Mouse (Mus musculus) forebrain, embryonic 13.5 days (tissue): Measurements from ENCODE around the gene Itga8. TPM values are rescaled to one million over a fixed set of nuclear protein-coding genes. Genes with fewer than 3 reads are reported as not detected.

Source experiments
- ATAC-seq: fragments of 200-750 bp; cut with Nextera tagmentation; 2 replicates; pipeline ENCODE4 v1.8.0; 2017
- H3K27ac ChIP-seq: fragments of 300-500 bp; sonication (generic); 2 replicates; pipeline ENCODE4 v1.5.1; 2015; ENCODE audit warnings: inconsistent platforms, mild to moderate bottlenecking, moderate library complexity
- H3K27me3 ChIP-seq: fragments of 300-500 bp; sonication (generic); 2 replicates; pipeline ENCODE4 v1.6.1; 2015; ENCODE audit warnings: mild to moderate bottlenecking, inconsistent platforms
- H3K36me3 ChIP-seq: fragments of 300-500 bp; sonication (generic); 2 replicates; pipeline ENCODE4 v1.6.1; 2015; ENCODE audit warnings: mild to moderate bottlenecking, inconsistent platforms; ENCODE audit not compliant: poor library complexity, severe bottlenecking
- H3K4me1 ChIP-seq: fragments of 300-500 bp; sonication (generic); 2 replicates; pipeline ENCODE4 v1.6.1; 2015; ENCODE audit warnings: inconsistent platforms
- H3K4me2 ChIP-seq: fragments of 300-500 bp; sonication (generic); 2 replicates; pipeline ENCODE4 v1.6.1; 2015; ENCODE audit warnings: inconsistent platforms, mild to moderate bottlenecking, moderate library complexity
- H3K4me3 ChIP-seq: fragments of 300-500 bp; sonication (generic); 2 replicates; pipeline ENCODE4 v1.5.1; 2015; ENCODE audit warnings: mild to moderate bottlenecking, inconsistent platforms
- H3K9ac ChIP-seq: fragments of 300-500 bp; sonication (generic); 2 replicates; pipeline ENCODE4 v1.6.1; 2015; ENCODE audit warnings: mild to moderate bottlenecking, inconsistent platforms
- H3K9me3 ChIP-seq: fragments of 300-500 bp; sonication (generic); replicated peaks from 2 replicates; pipeline ENCODE4 v1.6.1; 2016; ENCODE audit warnings: inconsistent platforms
- WGBS: fragments of 180-500 bp; shearing (Covaris S2); methylation state at CpG from one replicate; pipeline ENCODE4 v1.1.7; 2015; 5-methylcytosine and 5-hydroxymethylcytosine counted together
- polyA plus RNA-seq: library from polyadenylated mRNA; unstranded; fragments of >200 nt; fragmentation: Nextera tagmentation; extraction: Ambion mirVana; gene quantifications from 2 replicates; pipeline ENCODE4 v1.2.1, GENCODE M21; 2015

Itga8 gene
- polyA plus RNA-seq, 1 experiment from 2014 or later = 1.7 TPM

- peak; percentile 67 for ATAC-seq
- Histone ChIP-seq H3K9ac (no peak overlapping the region), H3K4me3 (no peak overlapping the region), H3K4me1 (no peaks in the 10 kb centered on the region), H3K9me3 (no peaks in the 10 kb centered on the region), H3K36me3 (no peaks in the 10 kb centered on the region), H3K4me2 (no peak overlapping the region), H3K27me3 (no peaks in the 10 kb centered on the region), H3K27ac (no peak overlapping the region)
- 54% methylated on average over 2 of the region's 2 CpGs for WGBS
These were observed 80.1 kb downstream of the Itga8 start for GRCm38 (mm10) chr2:12221671-12222070.

- Histone ChIP-seq H3K4me1 (no peaks in the 10 kb centered on the region), H3K27ac (no peak overlapping the region), H3K4me2 (no peak overlapping the region), H3K4me3 (no peak overlapping the region), H3K27me3 (no peaks in the 10 kb centered on the region), H3K36me3 (no peaks in the 10 kb centered on the region), H3K9me3 (no peaks in the 10 kb centered on the region), H3K9ac (no peak overlapping the region)
- 44% methylated on average over 4 of the region's 4 CpGs for WGBS
- ATAC-seq = no peak
These were observed 88.3 kb downstream of the Itga8 start for GRCm38 (mm10) chr2:12213464-12213790.

- H3K9ac ChIP-seq = no peak overlapping the region
- 55% methylated on average over 3 of the region's 3 CpGs for WGBS
- ATAC-seq = no peak
- H3K36me3 ChIP-seq = no peaks in the 10 kb centered on the region
- no peak overlapping the region for H3K4me2 ChIP-seq
- no peaks in the 10 kb centered on the region for H3K9me3 ChIP-seq
- H3K27me3 ChIP-seq = no peaks in the 10 kb centered on the region
- no peak overlapping the region for H3K27ac ChIP-seq
- H3K4me1 ChIP-seq = no peaks in the 10 kb centered on the region
- no peak overlapping the region for H3K4me3 ChIP-seq
These were observed 88.9 kb downstream of the Itga8 start for GRCm38 (mm10) chr2:12212662-12213463.

GRCm38 (mm10) chr2:12208142-12208541 lies 93.6 kb downstream of the Itga8 start:
- Histone ChIP-seq H3K9ac (no peak overlapping the region), H3K9me3 (no peaks in the 10 kb centered on the region), H3K4me1 (no peaks in the 10 kb centered on the region), H3K27me3 (no peaks in the 10 kb centered on the region), H3K27ac (no peak overlapping the region), H3K36me3 (no peaks in the 10 kb centered on the region), H3K4me2 (no peak overlapping the region), H3K4me3 (no peak overlapping the region)
- WGBS = 84% methylated on average over 6 of the region's 6 CpGs
- ATAC-seq = no peak

- no peak for ATAC-seq
- H3K9me3 ChIP-seq = no peaks in the 10 kb centered on the region
- 71% methylated on average over 5 of the region's 5 CpGs for WGBS
- no peak overlapping the region for H3K4me3 ChIP-seq
- no peak overlapping the region for H3K9ac ChIP-seq
- H3K4me2 ChIP-seq = no peak overlapping the region
- H3K4me1 ChIP-seq = no peaks in the 10 kb centered on the region
- H3K27ac ChIP-seq = no peak overlapping the region
- H3K36me3 ChIP-seq = no peaks in the 10 kb centered on the region
- no peaks in the 10 kb centered on the region for H3K27me3 ChIP-seq
These were observed 95.4 kb downstream of the Itga8 start for GRCm38 (mm10) chr2:12206353-12206752.

GRCm38 (mm10) chr2:12205875-12206274 lies 95.8 kb downstream of the Itga8 start:
- no peak overlapping the region for H3K27ac ChIP-seq
- WGBS = 57% methylated on average over 5 of the region's 5 CpGs
- no peaks in the 10 kb centered on the region for H3K27me3 ChIP-seq
- H3K9me3 ChIP-seq = no peaks in the 10 kb centered on the region
- H3K9ac ChIP-seq = no peak overlapping the region
- H3K4me1 ChIP-seq = no peaks in the 10 kb centered on the region
- no peaks in the 10 kb centered on the region for H3K36me3 ChIP-seq
- no peak for ATAC-seq
- H3K4me3 ChIP-seq = no peak overlapping the region
- H3K4me2 ChIP-seq = no peak overlapping the region

GRCm38 (mm10) chr2:12203231-12203630 lies 98.5 kb downstream of the Itga8 start:
- no peak overlapping the region for H3K9ac ChIP-seq
- H3K4me3 ChIP-seq = no peak overlapping the region
- no peak overlapping the region for H3K27ac ChIP-seq
- no peak for ATAC-seq
- no peaks in the 10 kb centered on the region for H3K4me1 ChIP-seq
- H3K4me2 ChIP-seq = no peak overlapping the region
- H3K9me3 ChIP-seq = no peaks in the 10 kb centered on the region
- H3K27me3 ChIP-seq = no peaks in the 10 kb centered on the region
- no peaks in the 10 kb centered on the region for H3K36me3 ChIP-seq
- WGBS = 92% methylated on average over 10 of the region's 10 CpGs

- Histone ChIP-seq H3K27ac (no peak overlapping the region), H3K27me3 (no peaks in the 10 kb centered on the region), H3K36me3 (no peaks in the 10 kb centered on the region), H3K4me2 (no peak overlapping the region), H3K4me3 (no peak overlapping the region), H3K9ac (no peak overlapping the region), H3K9me3 (no peaks in the 10 kb centered on the region), H3K4me1 (no peaks in the 10 kb centered on the region)
- ATAC-seq = no peak
- WGBS = 91% methylated on average over 7 of the region's 7 CpGs
These were observed 103.0 kb downstream of the Itga8 start for GRCm38 (mm10) chr2:12198699-12199098.

- Histone ChIP-seq H3K4me1 (no peaks in the 10 kb centered on the region), H3K27ac (no peak overlapping the region), H3K9ac (no peak overlapping the region), H3K27me3 (no peaks in the 10 kb centered on the region), H3K4me3 (no peak overlapping the region), H3K36me3 (no peaks in the 10 kb centered on the region), H3K4me2 (no peak overlapping the region), H3K9me3 (no peaks in the 10 kb centered on the region)
- 93% methylated on average over 3 of the region's 3 CpGs for WGBS
- ATAC-seq = no peak
These were observed 103.5 kb downstream of the Itga8 start for GRCm38 (mm10) chr2:12198214-12198613.

GRCm38 (mm10) chr2:12197711-12198110 lies 104.0 kb downstream of the Itga8 start:
- Histone ChIP-seq H3K4me3 (no peak overlapping the region), H3K4me2 (no peak overlapping the region), H3K27ac (no peak overlapping the region), H3K4me1 (no peaks in the 10 kb centered on the region), H3K36me3 (no peaks in the 10 kb centered on the region), H3K9ac (no peak overlapping the region), H3K9me3 (no peaks in the 10 kb centered on the region), H3K27me3 (no peaks in the 10 kb centered on the region)
- ATAC-seq = no peak
- WGBS = 95% methylated on average over 4 of the region's 4 CpGs

GRCm38 (mm10) chr2:12189026-12189425 lies 112.7 kb downstream of the Itga8 start:
- Histone ChIP-seq H3K36me3 (no peaks in the 10 kb centered on the region), H3K9me3 (no peaks in the 10 kb centered on the region), H3K27me3 (no peaks in the 10 kb centered on the region), H3K9ac (no peak overlapping the region), H3K27ac (no peak overlapping the region), H3K4me2 (no peak overlapping the region), H3K4me1 (no peaks in the 10 kb centered on the region), H3K4me3 (no peak overlapping the region)
- 82% methylated on average over 6 of the region's 6 CpGs for WGBS
- no peak for ATAC-seq

GRCm38 (mm10) chr2:12187646-12188045 lies 114.1 kb downstream of the Itga8 start:
- ATAC-seq = no peak
- Histone ChIP-seq H3K4me2 (no peak overlapping the region), H3K4me1 (no peaks in the 10 kb centered on the region), H3K27ac (no peak overlapping the region), H3K9me3 (no peaks in the 10 kb centered on the region), H3K9ac (no peak overlapping the region), H3K27me3 (no peaks in the 10 kb centered on the region), H3K36me3 (no peaks in the 10 kb centered on the region), H3K4me3 (no peak overlapping the region)
- WGBS = 60% methylated on average over 5 of the region's 5 CpGs

GRCm38 (mm10) chr2:12182402-12182948 lies 119.2 kb downstream of the Itga8 start:
- Histone ChIP-seq H3K27me3 (no peaks in the 10 kb centered on the region), H3K27ac (no peak overlapping the region), H3K4me3 (no peak overlapping the region), H3K36me3 (no peaks in the 10 kb centered on the region), H3K9me3 (no peaks in the 10 kb centered on the region), H3K4me2 (no peak overlapping the region), H3K4me1 (no peaks in the 10 kb centered on the region), H3K9ac (no peak overlapping the region)
- ATAC-seq = 0 out of 2 replicates have a peak, but pooled peaks have one; percentile 27
- 56% methylated on average over 8 of the region's 8 CpGs for WGBS
